Mouse (Mus musculus): ENCODE measurements at regions not wholly inside any gene's neighbourhood (a gene's known extent, or its start where the extent isn't known, plus 50 kb on each side); places are given as distances from the start of the nearest gene placed in this dataset.

GRCm38 (mm10) chr11:32990201-32990600 lies 157.0 kb downstream of the Fgf18 start:
- no peak for DNase-seq (ENCODE audit: low read depth, low spot score)

- DNase-seq (ENCODE audit: low read depth, low spot score) = no peak
These were observed 154.5 kb upstream of the Smim23 start for GRCm38 (mm10) chr11:32978899-32979298.

DNA sequence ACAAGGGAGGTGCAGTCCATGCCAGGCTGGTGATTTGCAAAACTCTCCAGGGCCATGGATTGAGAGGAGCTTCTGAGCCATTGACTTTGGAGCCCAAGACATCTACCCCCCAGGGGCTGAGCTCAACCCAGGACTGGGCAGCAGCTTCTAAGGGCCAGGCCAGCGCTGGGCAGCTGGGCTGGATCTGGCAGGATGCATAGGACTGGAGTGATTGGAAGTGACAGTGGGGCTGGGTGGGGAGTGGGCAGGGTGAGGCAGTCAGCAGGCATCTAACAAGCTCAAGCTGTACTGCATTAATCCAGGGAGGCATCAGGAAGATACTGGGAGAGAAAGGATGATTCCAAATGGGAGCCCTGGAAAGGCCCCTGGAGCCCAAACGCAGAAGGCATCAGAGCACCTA lies 152.2 kb upstream of the Smim23 start:
- no peak for DNase-seq (ENCODE audit: low read depth, low spot score)

- no peak for DNase-seq (ENCODE audit: low read depth, low spot score)
These were observed 149.0 kb upstream of the Smim23 start for GRCm38 (mm10) chr11:32973453-32973852.

DNA sequence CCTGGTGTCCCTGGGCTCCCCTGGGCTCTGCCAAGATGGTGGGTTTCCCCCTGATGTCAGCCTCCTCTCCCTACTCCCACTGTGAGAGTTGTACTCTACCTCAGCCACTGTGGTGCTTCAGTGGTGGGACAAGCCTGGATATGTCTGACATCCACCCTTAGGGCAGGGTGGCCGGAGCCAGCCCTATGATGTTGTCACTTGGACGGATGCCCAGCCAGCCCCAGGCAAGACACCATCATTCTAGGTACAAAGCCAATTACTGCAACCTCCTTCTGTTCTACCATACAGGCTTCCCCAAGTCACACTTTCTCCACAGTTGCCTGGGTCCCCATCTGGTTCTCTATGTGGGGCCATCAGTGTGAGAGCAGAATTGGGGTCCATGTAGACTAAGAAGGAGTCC lies 141.0 kb upstream of the Smim23 start:
- DNase-seq (ENCODE audit: low read depth, low spot score) = no peak

- no peak for DNase-seq (ENCODE audit: low read depth, low spot score)
These were observed 139.4 kb upstream of the Smim23 start for GRCm38 (mm10) chr11:32963625-32964293.

- DNase-seq (ENCODE audit: low read depth, low spot score) = peak; percentile 33
These were observed 137.2 kb upstream of the Smim23 start for GRCm38 (mm10) chr11:32961600-32961999.

- no peak for DNase-seq (ENCODE audit: low read depth, low spot score)
These were observed 134.6 kb upstream of the Smim23 start for GRCm38 (mm10) chr11:32958961-32959360.

GRCm38 (mm10) chr11:32956993-32957392 lies 132.6 kb upstream of the Smim23 start:
- DNase-seq (ENCODE audit: low read depth, low spot score) = no peak

GRCm38 (mm10) chr11:32952271-32952670 lies 127.9 kb upstream of the Smim23 start:
- no peak for DNase-seq (ENCODE audit: low read depth, low spot score)

- DNase-seq (ENCODE audit: low read depth, low spot score) = no peak
These were observed 123.7 kb upstream of the Smim23 start for GRCm38 (mm10) chr11:32948132-32948531.

- no peak for DNase-seq (ENCODE audit: low read depth, low spot score)
These were observed 122.1 kb upstream of the Smim23 start for GRCm38 (mm10) chr11:32946481-32947001.

DNA sequence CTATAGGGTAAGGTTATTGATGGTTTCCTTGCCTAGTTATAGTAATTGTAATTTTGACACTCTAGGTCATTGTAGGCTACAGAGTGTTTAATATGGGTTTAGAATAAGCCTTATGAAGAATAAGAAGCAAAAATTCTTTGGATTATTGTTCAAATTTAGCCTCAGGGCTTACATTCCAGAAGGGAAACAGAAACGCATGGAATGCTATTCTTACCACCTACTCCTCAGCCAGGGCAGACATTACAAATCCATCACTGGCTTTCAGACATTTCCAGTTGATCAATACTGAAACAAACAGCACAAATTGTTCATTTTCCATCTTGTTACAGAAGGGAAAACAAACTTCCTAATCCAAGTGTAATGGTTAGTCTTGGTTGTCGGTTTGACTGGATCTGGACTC lies 120.7 kb upstream of the Smim23 start:
- no peak for DNase-seq (ENCODE audit: low read depth, low spot score)

GRCm38 (mm10) chr11:32941331-32942009 lies 117.1 kb upstream of the Smim23 start:
- no peak for DNase-seq (ENCODE audit: low read depth, low spot score)

DNA sequence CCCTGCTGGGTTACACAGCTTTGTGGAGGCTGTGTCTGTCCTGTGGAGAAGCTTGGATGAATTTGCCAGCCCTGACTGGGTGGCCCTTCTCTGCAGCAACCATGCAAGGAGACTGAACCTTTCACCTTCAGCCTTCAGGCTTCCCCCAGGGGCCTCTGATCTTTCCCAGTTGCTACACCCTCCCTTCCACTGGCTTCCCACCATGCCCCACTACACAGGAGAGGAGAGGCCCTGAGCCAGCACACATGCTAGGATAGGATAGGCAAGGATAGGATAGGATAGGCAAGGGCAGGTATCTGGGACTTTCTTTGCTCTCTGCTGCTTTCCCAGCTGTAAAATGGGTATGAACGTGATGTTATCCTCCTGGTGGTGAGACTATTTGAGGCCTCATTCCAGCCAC lies 114.7 kb upstream of the Smim23 start:
- DNase-seq (ENCODE audit: low read depth, low spot score) = no peak

DNA sequence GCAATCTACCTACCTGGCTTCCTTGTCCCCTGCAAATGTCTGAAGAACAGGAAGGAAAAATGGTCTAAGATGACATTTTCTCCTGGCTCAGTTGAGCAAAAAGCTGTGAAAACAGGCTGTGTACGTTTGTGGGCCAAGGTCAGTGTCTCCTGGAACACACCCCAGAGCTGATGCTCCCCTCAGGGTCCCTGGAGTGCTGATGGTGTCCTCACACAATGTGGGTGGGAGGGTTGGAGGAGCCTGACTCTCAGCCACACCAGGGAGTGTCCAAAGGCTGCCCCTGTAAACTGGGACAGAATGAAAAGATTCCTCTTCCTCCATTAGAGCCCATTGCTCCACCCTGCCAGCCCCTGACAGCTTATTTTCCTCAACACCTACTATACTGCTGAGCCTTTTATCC lies 112.8 kb upstream of the Smim23 start:
- DNase-seq (ENCODE audit: low read depth, low spot score) = no peak

GRCm38 (mm10) chr11:32931928-32932327 lies 107.5 kb upstream of the Smim23 start:
- DNase-seq (ENCODE audit: low read depth, low spot score) = no peak

DNA sequence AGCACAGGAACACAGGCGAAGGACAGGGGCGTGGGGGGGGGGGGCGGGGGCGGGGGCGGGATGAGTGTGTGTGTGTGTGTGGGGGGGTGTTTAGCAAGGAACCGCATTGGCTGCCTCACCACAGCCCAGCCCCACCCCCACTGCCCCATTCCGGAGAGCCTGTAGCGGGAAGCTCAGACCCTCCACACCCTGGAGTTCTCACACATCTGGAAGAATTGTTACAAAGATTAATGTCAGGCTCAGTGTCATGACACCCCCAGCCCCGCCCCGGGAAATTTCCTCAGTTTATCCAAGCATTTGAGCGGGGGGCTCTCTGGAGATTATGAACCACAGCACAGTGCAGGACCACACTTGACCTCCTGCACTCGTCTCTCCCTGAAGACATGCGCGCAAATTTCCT lies 106.6 kb upstream of the Smim23 start:
- DNase-seq (ENCODE audit: low read depth, low spot score) = no peak

- no peak for DNase-seq (ENCODE audit: low read depth, low spot score)
These were observed 104.4 kb upstream of the Smim23 start for GRCm38 (mm10) chr11:32928837-32929236.

DNA sequence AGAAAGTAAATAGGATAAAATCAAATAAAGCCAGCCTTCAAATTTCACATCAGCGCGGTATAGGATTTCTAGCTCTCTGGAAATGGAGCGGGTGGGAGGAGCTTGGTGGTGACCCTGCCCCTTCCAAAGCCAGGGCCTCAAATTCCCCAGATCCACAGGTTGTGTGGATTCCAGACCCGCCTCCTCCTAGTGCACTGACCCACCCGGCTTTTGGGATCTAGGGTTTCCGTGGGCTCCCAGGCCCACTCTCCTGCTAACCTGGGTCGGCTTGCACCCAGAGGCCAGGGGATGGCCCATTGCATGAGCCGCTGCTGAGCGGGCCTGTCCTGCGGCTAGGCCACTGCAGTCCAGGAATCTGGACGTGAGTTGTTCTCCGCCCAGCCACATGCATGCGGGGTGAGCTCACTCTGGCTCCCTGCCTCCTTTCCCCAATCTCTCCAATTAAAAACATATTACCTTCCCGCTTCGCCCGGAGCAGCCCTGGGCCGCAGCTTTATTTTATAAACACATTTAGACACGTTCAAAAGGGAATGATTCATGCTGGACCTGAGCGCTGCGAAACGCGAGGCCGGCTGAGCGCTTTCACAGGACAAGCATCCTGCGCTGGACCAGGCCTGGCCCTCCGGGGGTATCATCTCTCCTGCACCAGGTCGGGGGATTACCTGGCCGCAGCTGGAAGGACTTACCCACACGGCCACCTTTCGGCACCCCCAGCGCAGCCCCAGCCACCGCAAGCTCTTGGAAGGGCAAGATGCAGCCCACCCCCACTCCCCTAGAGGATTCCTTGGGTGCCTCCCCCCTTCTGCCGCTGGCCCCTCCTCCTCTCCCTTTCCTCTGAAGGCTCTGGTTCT lies 101.2 kb upstream of the Smim23 start:
- DNase-seq (ENCODE audit: low read depth, low spot score) = peak; percentile 40

GRCm38 (mm10) chr11:32924932-32925331 lies 100.5 kb upstream of the Smim23 start:
- DNase-seq (ENCODE audit: low read depth, low spot score) = no peak

DNA sequence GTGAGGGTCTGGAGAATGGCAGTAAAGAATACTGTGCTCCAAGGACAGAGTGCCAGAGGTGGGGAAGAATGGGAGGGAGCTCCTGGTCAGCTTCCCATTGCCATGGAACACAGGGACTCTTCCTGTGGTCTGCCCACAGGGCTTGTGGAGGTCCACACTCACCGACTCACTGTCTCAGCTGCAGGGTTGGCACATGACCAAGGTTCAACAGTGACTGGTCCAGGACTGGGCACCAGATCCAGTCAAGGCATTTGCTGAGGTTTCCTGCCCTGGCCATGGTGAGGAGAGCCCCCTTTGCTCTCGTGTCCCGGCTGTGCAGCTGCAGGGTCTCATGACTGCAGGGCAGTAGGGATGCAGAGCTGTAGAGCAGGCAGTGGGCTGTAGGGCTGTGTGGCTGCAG lies 88.7 kb upstream of the Smim23 start:
- DNase-seq (ENCODE audit: low read depth, low spot score) = no peak

Measured in WW6 (cell line).